Mouse (Mus musculus): ENCODE data around the gene Ap2m1.
A peak's percentile ranks its signal among the peaks of the same experiment; 100 is the strongest.

Ap2m1 gene

GRCm38 (mm10) chr16:20548096-20548948, 13.0 kb downstream of the Ap2m1 start, which contains the start of gene Abcf3:
Abcf3 (plus strand) TSS chr16:20548577.
- peak; percentile 48; the same call in 1 of the 2 replicates for TF ChIP-seq GATA4 (IDR thresholded peaks at IDR 0.05; ENCODE audit: insufficient replicate concordance, low read length)

- no peak for TF ChIP-seq GATA4 (IDR thresholded peaks at IDR 0.05; ENCODE audit: insufficient replicate concordance, low read length)
Measured at GRCm38 (mm10) chr16:20549161-20549560, 13.9 kb downstream of the Ap2m1 start.

DNA sequence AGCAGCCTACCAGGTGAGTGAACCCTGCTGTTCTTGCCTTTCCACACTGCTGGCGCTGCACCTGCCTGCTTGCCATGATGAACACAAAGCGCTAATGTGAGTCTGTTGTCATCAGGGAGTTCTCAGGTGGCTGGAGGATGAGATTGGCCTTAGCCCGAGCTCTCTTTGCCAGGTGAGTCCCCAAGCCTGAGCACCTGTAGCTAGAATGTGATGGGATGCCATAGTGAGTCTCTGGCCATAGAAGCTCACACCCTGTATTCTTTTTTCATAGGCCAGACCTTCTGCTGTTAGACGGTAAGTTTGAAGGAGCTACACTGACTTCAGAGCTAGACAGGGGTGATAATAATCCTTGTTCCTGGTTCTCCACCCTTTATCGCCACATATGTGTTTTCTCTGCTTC, 16.4 kb downstream of the Ap2m1 start:
- TF ChIP-seq GATA4 (IDR thresholded peaks at IDR 0.05; ENCODE audit: insufficient replicate concordance, low read length), result no peak

- no peak for TF ChIP-seq GATA4 (IDR thresholded peaks at IDR 0.05; ENCODE audit: insufficient replicate concordance, low read length)
Measured at GRCm38 (mm10) chr16:20552594-20552993, 17.3 kb downstream of the Ap2m1 start.

GRCm38 (mm10) chr16:20555000-20555399, 19.7 kb downstream of the Ap2m1 start:
- TF ChIP-seq GATA4 (IDR thresholded peaks at IDR 0.05; ENCODE audit: insufficient replicate concordance, low read length), result no peak

- TF ChIP-seq GATA4 (IDR thresholded peaks at IDR 0.05; ENCODE audit: insufficient replicate concordance, low read length), result no peak
Measured at GRCm38 (mm10) chr16:20557381-20557780, 22.1 kb downstream of the Ap2m1 start.

GRCm38 (mm10) chr16:20565075-20565474, 29.8 kb downstream of the Ap2m1 start:
- no peak for TF ChIP-seq GATA4 (IDR thresholded peaks at IDR 0.05; ENCODE audit: insufficient replicate concordance, low read length)

- TF ChIP-seq GATA4 (IDR thresholded peaks at IDR 0.05; ENCODE audit: insufficient replicate concordance, low read length), result no peak
Measured at GRCm38 (mm10) chr16:20589366-20589938, 54.2 kb downstream of the Ap2m1 start, which contains the start of gene Vwa5b2. Vwa5b2 (plus strand) TSS chr16:20589471.

- no peak for TF ChIP-seq GATA4 (IDR thresholded peaks at IDR 0.05; ENCODE audit: insufficient replicate concordance, low read length)
Measured at GRCm38 (mm10) chr16:20589939-20590679, 54.8 kb downstream of the Ap2m1 start.

DNA sequence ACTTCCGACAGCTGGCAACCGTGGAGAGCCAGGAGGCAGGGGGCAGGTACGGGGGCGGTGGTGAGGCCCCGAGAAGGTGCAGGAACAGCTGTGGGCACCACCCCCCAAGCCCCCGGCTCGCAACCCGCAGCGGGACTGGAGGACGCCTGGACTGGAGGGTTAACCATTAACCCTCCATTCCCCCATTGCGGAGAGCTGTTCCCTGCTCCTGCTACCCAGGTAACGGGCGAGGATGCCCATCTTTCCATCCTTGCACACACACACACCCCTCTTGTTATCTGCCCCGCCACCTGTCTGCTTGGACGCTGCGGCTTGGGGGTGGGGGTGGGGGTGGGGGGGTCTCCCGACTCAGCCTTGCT, 55.4 kb downstream of the Ap2m1 start:
- TF ChIP-seq GATA4 (IDR thresholded peaks at IDR 0.05; ENCODE audit: insufficient replicate concordance, low read length), result no peak

GRCm38 (mm10) chr16:20591076-20591705, 55.9 kb downstream of the Ap2m1 start:
- TF ChIP-seq GATA4 (IDR thresholded peaks at IDR 0.05; ENCODE audit: insufficient replicate concordance, low read length), result no peak
